Mouse (Mus musculus) brain, embryonic 18.5 days (tissue): ENCODE data around the gene Krt26.
A peak's percentile ranks its signal among the peaks of the same experiment; 100 is the strongest.

Source experiments
- DNase-seq: peaks from one replicate; pipeline ENCODE4 v3.0.0-alpha.2; 2012; ENCODE audit warnings: low read depth, low spot score

Krt26 gene

GRCm38 (mm10) chr11:99337866-99338265, at the start of gene Krt26:
Krt26 (minus strand) TSS chr11:99337966.
- no peak for DNase-seq

GRCm38 (mm10) chr11:99385813-99386721, 48.3 kb upstream of the Krt26 start:
- peak; percentile 67 for DNase-seq

GRCm38 (mm10) chr11:99379568-99379967, 41.8 kb upstream of the Krt26 start:
- no peak for DNase-seq

GRCm38 (mm10) chr11:99374803-99375202, 37.0 kb upstream of the Krt26 start, which contains the start of gene Krt28:
Krt28 (minus strand) TSS chr11:99374903.
- no peak for DNase-seq

GRCm38 (mm10) chr11:99369853-99370451, 32.2 kb upstream of the Krt26 start:
- peak; percentile 39 for DNase-seq

- DNase-seq = no peak
Observed at GRCm38 (mm10) chr11:99369229-99369628, 31.5 kb upstream of the Krt26 start.

- no peak for DNase-seq
Observed at GRCm38 (mm10) chr11:99366791-99367190, 29.0 kb upstream of the Krt26 start.

GRCm38 (mm10) chr11:99364412-99364811, 26.6 kb upstream of the Krt26 start:
- no peak for DNase-seq

GRCm38 (mm10) chr11:99361423-99361822, 23.7 kb upstream of the Krt26 start:
- no peak for DNase-seq

- DNase-seq = no peak
Observed at GRCm38 (mm10) chr11:99351004-99351403, 13.2 kb upstream of the Krt26 start, which contains the start of gene Krt27. Krt27 (minus strand) TSS chr11:99351104.

- no peak for DNase-seq
Observed at GRCm38 (mm10) chr11:99339299-99339847, 1.6 kb upstream of the Krt26 start.

GRCm38 (mm10) chr11:99333426-99333825, 4.3 kb downstream of the Krt26 start:
- DNase-seq = no peak

GRCm38 (mm10) chr11:99329655-99330054, 8.1 kb downstream of the Krt26 start:
- no peak for DNase-seq

GRCm38 (mm10) chr11:99322851-99323250, 14.9 kb downstream of the Krt26 start, which contains the start of gene Krt25:
Krt25 (minus strand) TSS chr11:99322951.
- DNase-seq = no peak

- DNase-seq = no peak
Observed at GRCm38 (mm10) chr11:99321094-99321493, 16.7 kb downstream of the Krt26 start.

GRCm38 (mm10) chr11:99319127-99319526, 18.6 kb downstream of the Krt26 start:
- DNase-seq = no peak

- DNase-seq = no peak
Observed at GRCm38 (mm10) chr11:99316543-99316942, 21.2 kb downstream of the Krt26 start.

GRCm38 (mm10) chr11:99314594-99314993, 23.2 kb downstream of the Krt26 start:
- no peak for DNase-seq

GRCm38 (mm10) chr11:99310882-99311281, 26.9 kb downstream of the Krt26 start:
- no peak for DNase-seq

- DNase-seq = peak; percentile 32
Observed at GRCm38 (mm10) chr11:99307579-99307978, 30.2 kb downstream of the Krt26 start.

- DNase-seq = no peak
Observed at GRCm38 (mm10) chr11:99295039-99295438, 42.7 kb downstream of the Krt26 start.

GRCm38 (mm10) chr11:99292846-99293245, 44.9 kb downstream of the Krt26 start:
- no peak for DNase-seq
